Mouse (Mus musculus) embryonic fibroblast, embryonic 13.5 days (primary cell): Measurements from ENCODE around the gene Neurl1a.

Experiments used
- CTCF ChIP-seq: IDR thresholded peaks from 2 replicates; pipeline ENCODE4 v1.5.1; 2011; ENCODE audit warnings: mild to moderate bottlenecking, control low read depth, low read length, moderate library complexity, borderline replicate concordance; ENCODE audit not compliant: insufficient read depth
- POLR2A ChIP-seq: IDR thresholded peaks from 2 replicates; pipeline ENCODE4 v1.6.1; 2011; ENCODE audit warnings: low read depth, mild to moderate bottlenecking, control low read depth, low read length, moderate library complexity

- TF ChIP-seq CTCF (no peak), POLR2A (no peak)
Observed at GRCm38 (mm10) chr19:47270520-47270919, 91.9 kb downstream of the Neurl1a start.
